Mouse (Mus musculus): ENCODE results near the gene Mre11a.

DNA sequence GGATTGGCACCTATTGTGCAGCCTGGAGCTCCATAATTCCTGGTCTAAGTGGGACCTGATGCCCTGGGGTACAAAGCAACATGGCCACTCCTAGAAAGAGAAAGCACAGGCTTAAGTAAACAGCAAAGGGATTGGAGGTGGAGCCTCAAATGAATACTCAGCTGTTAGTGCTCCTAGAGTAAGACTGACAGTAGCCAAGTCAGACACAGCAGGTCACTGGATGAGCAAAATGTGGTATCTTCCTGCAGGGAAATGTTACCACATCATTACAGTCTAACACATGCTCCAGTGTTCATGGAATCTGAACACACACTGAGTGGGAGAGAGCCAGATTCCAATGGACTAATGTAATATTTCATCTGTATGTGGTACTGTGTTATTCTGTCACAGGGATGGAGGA lies 36.9 kb downstream of the Mre11a start:
- TF ChIP-seq EP300 (IDR thresholded peaks at IDR 0.05) (no peak), CTCF (IDR thresholded peaks at IDR 0.05) (no peak)

Data from lung, postnatal 0 days (tissue).